Mouse (Mus musculus): ENCODE measurements around the gene Hdac7. TPM values are rescaled to one million over a fixed set of nuclear protein-coding genes. Genes with fewer than 3 reads are reported as not detected.

The Hdac7 gene
- polyA plus RNA-seq, 1 experiment from 2014 or later: 19.4 TPM

DNA sequence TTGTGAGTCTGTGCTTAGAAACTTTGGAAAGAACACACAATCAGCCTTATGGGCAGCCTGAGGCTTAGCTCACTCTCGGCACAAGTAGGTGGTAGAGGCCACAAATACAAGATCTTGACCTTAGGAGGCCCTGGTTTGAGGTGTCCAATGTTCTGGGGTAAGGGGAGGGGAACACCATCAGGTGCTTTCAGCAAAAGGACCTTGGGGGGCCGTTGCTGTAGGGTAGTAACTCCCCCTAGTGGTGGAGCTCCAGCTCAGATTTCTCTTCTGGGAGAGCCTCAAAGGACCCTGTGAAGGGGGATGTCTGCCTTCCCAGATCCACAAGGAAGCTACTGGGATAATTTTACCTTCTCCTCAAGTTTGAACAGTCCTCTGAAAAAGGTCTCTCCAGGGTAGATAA, 6.1 kb upstream of the Hdac7 start:
- DNase-seq (ENCODE audit: low spot score) (peak; percentile 57), ATAC-seq (ENCODE audit: low FRiP score) (no peak)
- no peaks in the 10 kb centered on the region for H3K9me3 ChIP-seq (ENCODE audit: control insufficient read depth, low read length)
- no peaks in the 10 kb centered on the region for H3K4me1 ChIP-seq (replicated peaks; ENCODE audit: control insufficient read depth, insufficient read depth, low read length)
- no peaks in the 10 kb centered on the region for H3K27me3 ChIP-seq (ENCODE audit: control insufficient read depth, insufficient read depth, low read length)
- no peak overlapping the region for H3K4me2 ChIP-seq (replicated peaks; ENCODE audit: low read depth, low read length)
- H3K36me3 ChIP-seq (ENCODE audit: control insufficient read depth, insufficient read depth, low read length): no peaks in the 10 kb centered on the region
- no peak overlapping the region for H3K27ac ChIP-seq (ENCODE audit: low read depth, low read length)
- no peak overlapping the region for H3K4me3 ChIP-seq (ENCODE audit: low read depth, low read length)
- H3K9ac ChIP-seq (ENCODE audit: low read depth, low read length): no peak overlapping the region
- 16% methylated on average over 2 of the region's 2 CpGs for WGBS

DNA sequence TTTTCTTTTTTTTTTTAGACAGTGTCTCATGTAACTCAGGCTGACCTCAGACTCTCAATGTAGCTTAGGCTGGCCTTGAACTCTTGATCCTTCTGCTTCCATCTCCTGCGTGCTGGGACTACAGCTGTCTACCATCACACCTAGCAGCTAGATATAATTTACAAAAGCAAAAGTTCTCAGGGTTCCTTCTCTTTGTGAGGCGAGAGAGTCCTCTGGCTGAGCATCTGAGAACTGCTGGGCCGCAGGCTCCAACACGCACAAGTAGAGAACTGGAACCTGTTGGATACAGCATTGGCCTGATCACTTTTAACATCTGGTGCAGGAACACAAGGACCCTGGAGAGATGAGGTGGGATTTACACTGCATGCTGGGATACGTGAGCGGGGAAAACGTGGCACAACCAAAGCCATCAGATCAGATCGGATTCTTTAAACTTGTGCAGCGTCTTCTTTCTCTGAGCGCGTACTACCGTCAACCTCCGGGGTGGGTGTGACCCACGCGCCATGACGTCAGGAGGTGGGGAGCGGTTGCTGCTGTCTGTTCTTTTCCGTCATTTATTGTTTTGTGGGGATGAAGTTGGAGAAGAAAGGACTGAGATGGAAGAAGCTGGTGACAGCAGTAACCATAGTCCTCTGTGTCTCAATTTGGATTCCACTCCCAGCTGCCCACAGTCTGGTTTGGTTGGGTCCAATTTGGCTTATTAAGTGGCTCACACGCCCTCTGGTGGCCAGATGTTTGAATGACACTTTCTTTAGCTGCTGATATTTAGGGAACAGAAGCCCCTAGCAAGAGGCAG, 5.0 kb upstream of the Hdac7 start:
- Histone ChIP-seq H3K27me3 (ENCODE audit: control insufficient read depth, insufficient read depth, low read length) (no peaks in the 10 kb centered on the region), H3K4me3 (ENCODE audit: low read depth, low read length) (peak overlapping the region; percentile 20), H3K9me3 (ENCODE audit: control insufficient read depth, low read length) (no peaks in the 10 kb centered on the region), H3K36me3 (ENCODE audit: control insufficient read depth, insufficient read depth, low read length) (no peaks in the 10 kb centered on the region), H3K27ac (ENCODE audit: low read depth, low read length) (no peak overlapping the region), H3K4me2 (replicated peaks; ENCODE audit: low read depth, low read length) (peak overlapping the region; percentile 37), H3K4me1 (replicated peaks; ENCODE audit: control insufficient read depth, insufficient read depth, low read length) (no peaks in the 10 kb centered on the region), H3K9ac (ENCODE audit: low read depth, low read length) (no peak overlapping the region; the same call in 1 of the 2 replicates)
- ATAC-seq (ENCODE audit: low FRiP score): peak; percentile 63
- WGBS: 10% methylated on average over 19 of the region's 19 CpGs
- DNase-seq (ENCODE audit: low spot score): peak; percentile 94

DNA sequence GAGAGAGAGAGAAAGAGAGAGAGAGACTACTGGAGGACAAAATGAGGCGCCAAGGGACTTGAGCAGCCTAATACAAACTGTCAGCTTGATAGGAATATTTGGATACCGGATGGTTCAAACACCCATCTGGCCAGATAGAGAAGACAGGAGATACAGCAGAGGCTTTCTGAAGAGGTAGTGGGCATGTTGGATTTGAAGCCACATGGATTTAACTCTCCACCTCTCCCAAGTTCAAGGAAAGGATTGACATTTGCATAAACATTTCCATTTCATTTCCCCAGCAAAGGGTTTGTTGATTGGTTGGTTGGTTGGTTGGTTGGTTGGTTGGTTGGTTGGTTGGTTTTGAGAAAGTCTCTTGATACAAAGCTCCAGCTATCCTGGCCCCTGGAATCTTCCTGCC, 3.6 kb upstream of the Hdac7 start:
- no peak for DNase-seq (ENCODE audit: low spot score)
- Histone ChIP-seq H3K9me3 (ENCODE audit: control insufficient read depth, low read length) (no peaks in the 10 kb centered on the region), H3K36me3 (ENCODE audit: control insufficient read depth, insufficient read depth, low read length) (no peaks in the 10 kb centered on the region), H3K4me1 (replicated peaks; ENCODE audit: control insufficient read depth, insufficient read depth, low read length) (no peaks in the 10 kb centered on the region), H3K4me3 (ENCODE audit: low read depth, low read length) (no peak overlapping the region), H3K9ac (ENCODE audit: low read depth, low read length) (no peak overlapping the region), H3K27ac (ENCODE audit: low read depth, low read length) (no peak overlapping the region), H3K27me3 (ENCODE audit: control insufficient read depth, insufficient read depth, low read length) (no peaks in the 10 kb centered on the region), H3K4me2 (replicated peaks; ENCODE audit: low read depth, low read length) (no peak overlapping the region)
- WGBS: 94% methylated on average over 2 of the region's 2 CpGs
- ATAC-seq (ENCODE audit: low FRiP score): no peak

DNA sequence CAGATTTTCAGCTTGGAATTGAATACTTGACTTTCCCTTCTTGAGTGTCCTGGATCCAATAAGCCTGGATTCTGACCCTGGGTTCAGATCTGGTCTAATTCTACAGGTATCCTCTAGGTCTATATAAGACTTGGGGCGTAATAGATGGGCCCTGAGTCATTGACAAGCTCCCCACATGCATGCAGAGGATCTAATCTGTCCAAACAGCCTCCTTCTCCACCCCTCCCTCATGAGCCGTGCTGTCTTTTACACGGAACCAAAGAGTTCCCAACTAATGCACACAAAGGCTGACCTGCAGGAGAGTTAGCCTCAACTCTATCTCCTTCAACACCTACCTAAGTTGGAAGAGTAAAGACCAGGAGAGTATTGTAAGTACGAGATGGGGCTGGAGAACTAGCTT, 3.0 kb upstream of the Hdac7 start:
- no peaks in the 10 kb centered on the region for H3K27me3 ChIP-seq (ENCODE audit: control insufficient read depth, insufficient read depth, low read length)
- H3K4me2 ChIP-seq (replicated peaks; ENCODE audit: low read depth, low read length): no peak overlapping the region
- 91% methylated on average over 4 of the region's 4 CpGs for WGBS
- H3K9me3 ChIP-seq (ENCODE audit: control insufficient read depth, low read length): no peaks in the 10 kb centered on the region
- no peaks in the 10 kb centered on the region for H3K36me3 ChIP-seq (ENCODE audit: control insufficient read depth, insufficient read depth, low read length)
- H3K4me3 ChIP-seq (ENCODE audit: low read depth, low read length): no peak overlapping the region
- ATAC-seq (ENCODE audit: low FRiP score) (no peak), DNase-seq (ENCODE audit: low spot score) (no peak)
- no peak overlapping the region for H3K9ac ChIP-seq (ENCODE audit: low read depth, low read length)
- no peak overlapping the region for H3K27ac ChIP-seq (ENCODE audit: low read depth, low read length)
- no peaks in the 10 kb centered on the region for H3K4me1 ChIP-seq (replicated peaks; ENCODE audit: control insufficient read depth, insufficient read depth, low read length)

DNA sequence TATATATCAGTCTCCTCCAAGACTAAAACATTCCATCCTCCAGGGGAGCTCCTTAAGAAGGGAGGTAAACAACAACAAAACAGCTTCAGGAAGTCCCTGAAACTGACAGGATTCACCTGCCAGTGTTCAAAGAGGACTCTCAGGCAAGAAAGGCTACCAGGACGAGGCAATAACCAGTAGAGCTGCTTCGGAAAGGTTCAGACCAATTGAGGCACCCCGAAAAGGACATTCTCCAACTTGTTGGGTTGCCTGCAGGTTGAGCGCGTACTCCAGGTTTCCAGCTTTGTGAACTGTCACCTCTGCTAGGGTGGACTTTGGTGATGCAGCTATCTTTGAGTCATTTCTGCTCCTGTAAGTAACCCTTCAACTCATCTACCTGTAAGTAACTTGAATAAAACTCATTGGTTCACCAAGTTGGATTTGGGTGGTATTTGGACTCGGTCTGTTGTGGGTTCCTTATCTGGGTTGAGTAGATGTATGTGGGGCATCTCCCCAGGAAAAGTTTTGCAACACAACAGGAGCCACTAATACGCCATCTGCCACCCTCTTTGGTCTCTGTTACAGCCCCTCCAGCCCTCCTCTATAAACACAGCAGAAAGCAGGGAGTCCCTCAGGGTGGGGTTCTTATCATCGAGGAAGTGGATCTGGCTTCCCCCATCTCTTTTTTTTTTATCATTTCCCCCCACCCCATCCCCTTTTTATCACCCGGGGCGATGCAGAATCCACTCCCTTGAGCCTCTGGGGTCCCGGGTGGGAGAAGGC, 2.0 kb upstream of the Hdac7 start:
- no peak for ATAC-seq (ENCODE audit: low FRiP score)
- no peaks in the 10 kb centered on the region for H3K9me3 ChIP-seq (ENCODE audit: control insufficient read depth, low read length)
- H3K36me3 ChIP-seq (ENCODE audit: control insufficient read depth, insufficient read depth, low read length): no peaks in the 10 kb centered on the region
- H3K4me1 ChIP-seq (replicated peaks; ENCODE audit: control insufficient read depth, insufficient read depth, low read length): no peaks in the 10 kb centered on the region
- no peak overlapping the region for H3K27ac ChIP-seq (ENCODE audit: low read depth, low read length)
- no peak for DNase-seq (ENCODE audit: low spot score)
- no peak overlapping the region for H3K9ac ChIP-seq (ENCODE audit: low read depth, low read length)
- WGBS: 82% methylated on average over 11 of the region's 11 CpGs
- no peak overlapping the region for H3K4me3 ChIP-seq (ENCODE audit: low read depth, low read length)
- H3K4me2 ChIP-seq (replicated peaks; ENCODE audit: low read depth, low read length): no peak overlapping the region
- H3K27me3 ChIP-seq (ENCODE audit: control insufficient read depth, insufficient read depth, low read length): no peaks in the 10 kb centered on the region

DNA sequence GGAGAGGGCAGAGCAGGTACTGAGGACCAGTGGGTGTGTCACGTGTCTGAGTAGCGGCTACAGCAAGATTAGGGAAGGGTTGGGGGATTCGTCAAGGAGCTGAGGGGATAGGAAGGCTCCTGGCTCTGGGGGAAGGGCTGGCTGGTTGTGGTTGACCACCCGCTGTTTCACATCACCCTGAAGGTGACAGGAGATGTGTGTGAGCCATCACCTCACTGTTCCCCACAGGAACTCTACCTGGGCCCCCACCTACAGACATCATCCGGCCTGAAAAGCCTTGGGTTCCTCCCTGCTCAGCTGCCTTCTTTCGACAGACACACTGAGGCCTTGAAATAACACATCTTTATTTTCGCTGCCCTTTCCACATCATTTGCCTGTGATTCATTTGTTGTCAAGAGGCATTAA, 1.1 kb downstream of the Hdac7 start:
- Histone ChIP-seq H3K36me3 (ENCODE audit: control insufficient read depth, insufficient read depth, low read length) (no peaks in the 10 kb centered on the region), H3K27me3 (ENCODE audit: control insufficient read depth, insufficient read depth, low read length) (no peaks in the 10 kb centered on the region), H3K4me2 (replicated peaks; ENCODE audit: low read depth, low read length) (no peak overlapping the region), H3K4me3 (ENCODE audit: low read depth, low read length) (no peak overlapping the region), H3K9ac (ENCODE audit: low read depth, low read length) (no peak overlapping the region), H3K4me1 (replicated peaks; ENCODE audit: control insufficient read depth, insufficient read depth, low read length) (no peaks in the 10 kb centered on the region), H3K27ac (ENCODE audit: low read depth, low read length) (no peak overlapping the region), H3K9me3 (ENCODE audit: control insufficient read depth, low read length) (no peaks in the 10 kb centered on the region)
- ATAC-seq (ENCODE audit: low FRiP score) (no peak), DNase-seq (ENCODE audit: low spot score) (no peak)
- WGBS: 78% methylated on average over 7 of the region's 7 CpGs

DNA sequence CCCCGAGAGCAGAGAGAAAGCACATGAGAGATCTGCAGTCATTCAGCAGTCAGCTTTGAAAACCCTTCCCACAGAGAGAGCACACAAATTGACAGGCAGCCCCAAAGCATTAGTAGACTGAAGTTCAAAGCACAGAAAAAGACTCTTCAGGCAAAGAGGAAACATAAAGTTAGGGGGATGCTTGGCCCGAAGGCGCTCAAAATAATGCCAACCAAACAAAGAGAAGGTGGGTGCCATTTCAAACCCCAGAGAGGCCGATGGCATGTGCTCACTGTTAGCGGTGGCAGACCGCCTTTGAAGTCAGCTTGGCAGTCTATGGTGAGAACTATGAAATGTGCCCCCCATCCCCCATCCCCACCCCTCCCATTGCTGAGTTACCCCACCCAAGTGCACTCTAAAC, 2.2 kb downstream of the Hdac7 start:
- no peak for DNase-seq (ENCODE audit: low spot score)
- no peak overlapping the region for H3K9ac ChIP-seq (ENCODE audit: low read depth, low read length)
- no peak overlapping the region for H3K4me2 ChIP-seq (replicated peaks; ENCODE audit: low read depth, low read length)
- no peaks in the 10 kb centered on the region for H3K9me3 ChIP-seq (ENCODE audit: control insufficient read depth, low read length)
- 89% methylated on average over 6 of the region's 6 CpGs for WGBS
- no peak for ATAC-seq (ENCODE audit: low FRiP score)
- H3K4me1 ChIP-seq (replicated peaks; ENCODE audit: control insufficient read depth, insufficient read depth, low read length): no peaks in the 10 kb centered on the region
- H3K4me3 ChIP-seq (ENCODE audit: low read depth, low read length): no peak overlapping the region
- H3K36me3 ChIP-seq (ENCODE audit: control insufficient read depth, insufficient read depth, low read length): no peaks in the 10 kb centered on the region
- no peak overlapping the region for H3K27ac ChIP-seq (ENCODE audit: low read depth, low read length)
- no peaks in the 10 kb centered on the region for H3K27me3 ChIP-seq (ENCODE audit: control insufficient read depth, insufficient read depth, low read length)

DNA sequence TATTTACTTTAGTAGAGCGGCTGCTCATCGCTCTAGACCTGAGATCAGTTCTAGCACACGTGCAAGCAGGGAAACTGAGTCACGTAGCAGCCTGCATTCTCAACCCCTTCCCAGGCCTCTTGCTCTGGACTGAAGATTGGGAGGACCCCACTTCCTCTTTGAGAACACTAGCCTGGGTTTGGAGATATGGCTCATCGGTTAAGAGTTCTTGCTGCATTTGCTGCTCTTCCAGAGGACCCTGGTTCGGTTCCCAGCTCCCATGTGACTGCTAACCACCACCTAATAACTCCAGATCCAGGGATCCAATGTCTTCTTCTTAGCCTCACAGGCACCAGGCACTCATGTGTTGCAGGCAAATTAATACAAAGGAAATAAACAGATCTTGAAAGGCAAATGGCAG, 2.9 kb downstream of the Hdac7 start:
- ATAC-seq (ENCODE audit: low FRiP score) (no peak), DNase-seq (ENCODE audit: low spot score) (no peak)
- no peaks in the 10 kb centered on the region for H3K36me3 ChIP-seq (ENCODE audit: control insufficient read depth, insufficient read depth, low read length)
- no peaks in the 10 kb centered on the region for H3K9me3 ChIP-seq (ENCODE audit: control insufficient read depth, low read length)
- H3K27me3 ChIP-seq (ENCODE audit: control insufficient read depth, insufficient read depth, low read length): no peaks in the 10 kb centered on the region
- no peaks in the 10 kb centered on the region for H3K4me1 ChIP-seq (replicated peaks; ENCODE audit: control insufficient read depth, insufficient read depth, low read length)
- no peak overlapping the region for H3K4me3 ChIP-seq (ENCODE audit: low read depth, low read length)
- 84% methylated on average over 6 of the region's 6 CpGs for WGBS
- H3K4me2 ChIP-seq (replicated peaks; ENCODE audit: low read depth, low read length): no peak overlapping the region
- H3K27ac ChIP-seq (ENCODE audit: low read depth, low read length): no peak overlapping the region
- H3K9ac ChIP-seq (ENCODE audit: low read depth, low read length): no peak overlapping the region

DNA sequence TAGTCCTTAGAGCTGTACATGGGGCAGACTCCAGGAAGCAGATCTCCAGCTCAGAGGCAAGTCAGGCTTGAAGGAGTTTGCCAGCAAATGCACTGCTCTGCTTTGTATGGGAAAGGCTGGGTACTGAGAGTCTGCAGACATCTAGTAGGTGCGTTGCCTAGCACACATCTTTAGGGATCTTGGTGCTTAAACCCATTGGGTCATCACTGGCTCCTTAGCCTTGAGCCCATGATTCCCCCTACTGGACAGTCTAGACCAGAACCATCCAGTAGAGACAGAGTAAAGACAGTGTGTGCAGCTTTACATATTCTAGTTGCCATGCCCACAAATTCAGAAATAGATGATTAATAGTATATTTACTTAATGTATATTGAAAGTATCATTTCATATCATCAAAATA, 3.5 kb downstream of the Hdac7 start:
- no peaks in the 10 kb centered on the region for H3K9me3 ChIP-seq (ENCODE audit: control insufficient read depth, low read length)
- no peak overlapping the region for H3K4me2 ChIP-seq (replicated peaks; ENCODE audit: low read depth, low read length)
- no peak for ATAC-seq (ENCODE audit: low FRiP score)
- H3K27ac ChIP-seq (ENCODE audit: low read depth, low read length): no peak overlapping the region
- 0 out of 2 replicates have a peak, but pooled peaks cover 2% of the 10 kb centered on the region for H3K4me1 ChIP-seq (replicated peaks; ENCODE audit: control insufficient read depth, insufficient read depth, low read length)
- H3K9ac ChIP-seq (ENCODE audit: low read depth, low read length): no peak overlapping the region
- WGBS: 96% methylated on average over 1 of the region's 1 CpGs
- H3K27me3 ChIP-seq (ENCODE audit: control insufficient read depth, insufficient read depth, low read length): no peaks in the 10 kb centered on the region
- no peaks in the 10 kb centered on the region for H3K36me3 ChIP-seq (ENCODE audit: control insufficient read depth, insufficient read depth, low read length)
- no peak for DNase-seq (ENCODE audit: low spot score)
- no peak overlapping the region for H3K4me3 ChIP-seq (ENCODE audit: low read depth, low read length)
